Mouse (Mus musculus) testis, postnatal 10 days (tissue): ENCODE data around the gene Scg3.
"Not testable (repeated sequence)": the region's sequence is repeated elsewhere in the genome, so short reads cannot be mapped to it uniquely, and the experiment has no call there.

Source experiments
- DNase-seq: peaks from one replicate; pipeline ENCODE4 v3.0.0; 2021; ENCODE audit warnings: low spot score

Gene Scg3

DNA sequence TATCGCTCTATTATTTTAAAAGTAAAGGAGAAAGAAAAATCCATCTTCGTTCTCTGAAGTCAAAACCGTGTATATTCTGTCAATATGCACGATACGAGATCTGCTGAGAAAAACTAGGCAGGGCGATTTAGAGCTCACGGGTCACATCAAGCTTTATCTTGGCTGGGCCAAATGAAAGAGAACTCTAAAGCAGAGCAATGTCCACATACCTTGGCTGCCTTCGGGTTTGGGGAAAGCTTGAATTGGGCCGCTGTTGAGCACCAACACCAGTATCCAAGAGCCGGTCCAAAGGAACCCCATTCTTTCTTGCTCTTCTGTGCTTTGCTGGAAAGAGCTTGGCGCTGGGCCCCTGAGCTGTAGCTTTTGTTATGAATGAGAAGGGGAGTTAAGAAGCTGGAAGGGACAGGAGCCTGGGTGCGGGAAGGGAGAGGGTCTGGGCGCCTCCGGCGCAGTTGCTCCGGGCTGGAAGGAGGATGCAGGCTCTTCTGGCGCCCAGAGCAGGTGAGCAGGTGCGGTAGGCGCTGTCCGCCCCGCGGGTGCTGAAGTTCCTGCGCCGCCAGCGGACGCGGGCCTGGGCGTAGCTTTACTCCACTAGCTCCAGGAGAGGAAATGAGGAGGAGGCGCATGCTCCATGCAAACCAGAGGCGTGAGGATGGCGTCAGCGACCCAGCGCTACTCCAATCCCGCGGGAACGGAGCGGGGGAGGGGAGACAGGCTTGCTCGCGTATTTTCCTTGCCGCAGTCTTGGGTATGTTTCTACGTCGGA, at the start of gene Scg3:
Gene Scg3, minus strand, starts transcription at position 631 of the 766 bp plus-strand sequence.
- DNase-seq: peak; percentile 83

GRCm38 (mm10) chr9:75719952-75720687, 36.3 kb upstream of the Scg3 start:
- peak; percentile 71 for DNase-seq

GRCm38 (mm10) chr9:75719481-75719880, 35.6 kb upstream of the Scg3 start:
- no peak for DNase-seq

- DNase-seq: no peak
These were observed 916 bp upstream of the Scg3 start for GRCm38 (mm10) chr9:75684772-75685171.

DNA sequence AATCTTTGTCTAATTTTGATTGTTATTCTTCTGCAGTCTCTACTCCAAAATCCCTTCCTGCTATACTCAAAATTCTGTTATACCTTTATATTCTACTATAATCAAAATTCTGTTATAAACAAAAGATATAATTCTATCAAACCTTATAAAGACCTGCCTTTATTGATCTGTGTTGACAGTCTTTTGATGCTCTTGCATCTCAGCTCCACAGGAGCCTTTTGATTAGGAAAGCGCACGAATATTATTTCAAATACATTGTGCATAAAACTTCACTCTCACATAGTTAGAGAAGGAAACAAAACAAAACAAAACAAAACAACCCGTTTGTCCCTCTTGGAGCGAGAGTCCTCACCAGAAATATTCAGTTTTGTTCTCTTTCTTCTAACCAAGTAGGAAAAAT, 436 bp upstream of the Scg3 start:
- no peak for DNase-seq

- DNase-seq: no peak
These were observed 3.2 kb downstream of the Scg3 start for GRCm38 (mm10) chr9:75680606-75681005.

- DNase-seq: no peak
These were observed 4.2 kb downstream of the Scg3 start for GRCm38 (mm10) chr9:75679629-75680028.

- no peak for DNase-seq
These were observed 5.5 kb downstream of the Scg3 start for GRCm38 (mm10) chr9:75678341-75678740.

DNA sequence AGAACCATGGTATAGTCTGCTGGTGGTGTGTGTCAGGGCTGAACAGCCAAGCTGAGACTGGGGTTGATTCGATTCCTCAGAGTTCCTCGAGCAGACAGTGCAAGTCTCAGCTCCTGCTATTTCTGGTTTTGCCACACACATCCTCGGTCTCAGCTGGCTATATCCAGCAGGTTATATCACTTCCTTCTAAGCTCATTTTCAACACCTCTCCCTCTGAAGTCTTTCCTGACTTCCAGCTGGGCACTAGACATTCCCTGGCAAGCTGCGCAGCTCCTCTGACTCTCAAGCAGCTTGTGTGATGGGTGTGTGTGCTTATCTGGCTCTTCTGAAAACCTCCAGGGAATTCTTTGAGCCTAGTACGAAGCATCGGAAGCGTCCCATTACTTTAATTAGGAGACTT, 7.6 kb downstream of the Scg3 start:
- DNase-seq: no peak

GRCm38 (mm10) chr9:75672769-75673168, 11.1 kb downstream of the Scg3 start:
- no peak for DNase-seq

GRCm38 (mm10) chr9:75666612-75667011, 17.2 kb downstream of the Scg3 start:
- DNase-seq: no peak

GRCm38 (mm10) chr9:75665364-75665763, 18.5 kb downstream of the Scg3 start:
- no peak for DNase-seq

DNA sequence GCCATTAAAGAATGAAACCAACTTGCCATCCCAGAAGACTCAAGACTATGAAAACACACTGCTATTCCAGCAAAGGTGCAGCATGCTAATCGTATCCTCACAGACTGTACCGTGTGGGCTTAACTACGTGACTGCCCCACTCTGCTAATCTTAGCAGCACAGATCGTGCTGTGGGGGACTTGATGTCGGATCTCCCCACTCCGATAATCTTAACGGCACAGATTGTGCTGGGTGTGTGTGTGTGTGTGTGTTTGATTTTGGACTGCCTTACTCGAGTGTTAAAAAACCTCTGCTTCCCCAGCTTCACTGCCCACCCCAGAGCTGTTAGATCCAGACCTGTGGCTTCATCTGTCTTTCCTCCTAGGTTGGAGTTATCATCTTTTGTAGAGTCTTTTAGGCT, 22.9 kb downstream of the Scg3 start:
- no peak for DNase-seq

GRCm38 (mm10) chr9:75656456-75656855, 27.4 kb downstream of the Scg3 start:
- DNase-seq: not testable (repeated sequence)

- no peak for DNase-seq
These were observed 29.6 kb downstream of the Scg3 start for GRCm38 (mm10) chr9:75653981-75654911.

- no peak for DNase-seq
These were observed 38.5 kb downstream of the Scg3 start for GRCm38 (mm10) chr9:75645405-75645804.

GRCm38 (mm10) chr9:75634226-75634625, 49.6 kb downstream of the Scg3 start:
- no peak for DNase-seq

- DNase-seq: no peak
These were observed 50.3 kb downstream of the Scg3 start for GRCm38 (mm10) chr9:75633603-75634002.

DNA sequence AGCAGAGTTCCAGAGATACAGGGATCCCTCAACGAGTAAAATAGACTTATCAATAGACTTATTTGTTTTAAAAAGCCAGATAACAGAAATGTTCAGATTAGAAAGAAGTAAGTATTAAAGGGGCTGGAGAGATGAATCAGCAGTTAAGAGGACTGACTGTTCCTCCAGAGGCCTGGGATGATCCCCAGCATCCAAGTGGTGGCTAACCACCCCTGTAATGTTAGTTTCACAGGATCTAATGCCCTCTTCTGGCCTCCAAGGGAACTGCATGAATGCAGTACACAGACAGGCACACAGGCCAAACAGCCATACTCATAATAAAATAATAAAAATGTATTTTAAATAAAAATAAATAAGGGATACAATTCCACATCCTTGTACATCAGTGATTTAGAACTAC, 51.0 kb downstream of the Scg3 start:
- DNase-seq: peak; percentile 52

DNA sequence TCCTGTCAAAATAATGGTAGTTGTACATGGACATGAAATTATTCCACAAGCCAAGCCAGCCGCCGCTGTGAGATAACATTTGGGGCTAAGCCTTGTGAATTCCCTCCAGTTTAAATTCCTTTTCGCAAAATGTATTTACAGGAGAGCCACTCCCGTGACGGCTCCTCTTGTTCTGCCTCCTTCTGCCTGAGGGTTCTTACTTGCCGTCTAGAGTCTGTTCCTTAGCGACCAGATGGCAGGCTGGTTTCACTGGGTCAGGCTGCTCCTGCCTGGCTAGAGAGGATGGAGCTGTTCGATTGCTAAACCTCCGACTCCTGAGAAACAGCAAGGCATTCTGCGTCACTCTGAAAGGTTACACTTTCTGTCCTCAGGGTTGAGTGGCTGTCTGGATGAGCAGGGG, 51.7 kb downstream of the Scg3 start:
- no peak for DNase-seq

GRCm38 (mm10) chr9:75630823-75631454, 52.9 kb downstream of the Scg3 start:
- no peak for DNase-seq

- no peak for DNase-seq
These were observed 57.6 kb downstream of the Scg3 start for GRCm38 (mm10) chr9:75626308-75626604.
